Mouse (Mus musculus) heart, postnatal 10 days (tissue): Measurements from ENCODE around the gene Hagh. TPM values are rescaled to one million over a fixed set of nuclear protein-coding genes. Genes with fewer than 3 reads are reported as not detected.

ENCODE experiments used
- DNase-seq, 2 experiments: peaks; one replicate each; pipeline ENCODE4 v3.0.0; 2021
- intact Hi-C: fragments of 180-260 bp; cut with DNase I; formaldehyde crosslinking; loops from one replicate; pipeline ENCODE4 v1.15.1; 2025
- total RNA-seq, 2 experiments: library from RNA; stranded (reverse); gene quantifications; 2 replicates each; pipeline ENCODE4 v1.2.3; 2021

Hagh gene
- total RNA-seq, 2 experiments from 2014 or later: 110 to 117 TPM

DNA sequence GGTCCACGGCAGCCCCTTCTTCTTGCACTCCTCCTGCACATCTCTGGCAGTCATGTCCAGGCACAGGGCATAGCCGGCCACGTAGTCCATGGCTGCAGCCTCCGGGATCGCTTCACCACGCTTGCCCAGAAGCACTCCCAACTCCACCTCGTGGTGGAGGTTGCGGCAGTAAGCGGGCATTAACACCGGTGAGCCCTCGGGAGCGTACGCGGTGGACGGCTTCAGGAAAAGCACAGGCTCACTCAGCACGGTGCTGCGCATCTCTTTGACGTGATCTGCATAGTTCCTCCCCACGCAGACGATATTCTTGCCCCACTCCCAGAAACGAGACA is 9.8 kb downstream of the Hagh start:
- DNase-seq: no peak
- intact Hi-C loops: loop anchor here (1.0 kb wide), 1 partner anchor 36 kb away; no protein-coding TSS in a partner anchor

DNA sequence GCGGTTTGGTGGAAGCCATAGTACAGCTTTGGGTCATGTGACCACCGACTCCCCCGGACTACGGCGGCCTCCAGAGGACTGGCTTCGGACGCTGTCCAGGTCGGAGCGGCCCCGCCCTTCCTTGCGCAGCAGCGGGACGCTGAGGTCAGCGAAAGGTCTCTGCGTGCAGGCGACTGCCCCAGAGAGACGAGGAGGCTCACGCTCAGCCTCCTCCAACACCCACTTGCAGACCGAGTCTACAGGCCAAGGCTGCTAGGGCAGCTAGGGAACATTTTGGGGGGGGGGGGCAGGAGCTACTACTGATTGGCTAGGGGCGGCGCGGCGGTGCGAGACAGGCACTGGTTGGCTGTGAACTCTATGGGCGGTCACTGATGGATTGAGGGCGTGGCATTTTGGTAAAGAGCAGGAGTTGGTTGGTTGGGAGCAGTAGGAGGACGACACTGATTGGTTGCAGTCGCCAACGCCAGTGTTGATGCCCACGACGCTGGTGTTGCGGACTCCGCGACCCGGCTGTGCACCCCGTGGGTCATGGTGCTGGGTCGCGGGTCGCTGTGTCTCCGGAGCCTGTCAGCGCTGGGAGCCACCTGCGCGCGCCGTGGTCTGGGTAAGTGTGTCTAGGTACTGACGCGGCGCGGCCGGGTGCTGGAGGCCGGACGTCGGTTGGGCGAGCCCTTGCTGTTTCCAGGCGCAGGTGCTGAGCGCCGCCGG is 10.3 kb downstream of the Hagh start, which contains the start of gene Fahd1:
Fahd1 (minus strand) TSS at position 300 of the 708 bp plus-strand sequence.
- intact Hi-C loops: loop anchor here (1.0 kb wide), 1 partner anchor 35 kb away; no protein-coding TSS in a partner anchor
- peak; percentile 96 to 97 for DNase-seq

DNA sequence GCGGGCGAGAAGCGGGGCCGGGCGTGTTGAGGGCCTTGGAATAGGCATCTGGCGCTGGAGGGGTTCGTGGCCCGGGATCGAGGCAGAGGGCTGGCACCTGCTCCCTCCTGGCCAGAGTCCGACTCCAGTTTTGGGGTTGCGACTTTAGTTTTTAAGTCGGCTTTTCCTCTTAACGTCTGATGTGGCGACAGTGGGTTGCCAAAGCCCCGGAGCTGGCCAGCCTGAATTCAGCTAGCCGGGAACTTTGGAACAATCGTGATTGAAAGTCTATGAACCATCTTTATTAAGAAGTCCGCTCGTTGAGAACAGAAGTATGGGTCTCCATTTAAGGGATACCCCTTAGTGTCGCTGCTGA is 10.8 kb downstream of the Hagh start:
- intact Hi-C loops: loop anchor here (1.0 kb wide), 1 partner anchor 35 kb away; no protein-coding TSS in a partner anchor

DNA sequence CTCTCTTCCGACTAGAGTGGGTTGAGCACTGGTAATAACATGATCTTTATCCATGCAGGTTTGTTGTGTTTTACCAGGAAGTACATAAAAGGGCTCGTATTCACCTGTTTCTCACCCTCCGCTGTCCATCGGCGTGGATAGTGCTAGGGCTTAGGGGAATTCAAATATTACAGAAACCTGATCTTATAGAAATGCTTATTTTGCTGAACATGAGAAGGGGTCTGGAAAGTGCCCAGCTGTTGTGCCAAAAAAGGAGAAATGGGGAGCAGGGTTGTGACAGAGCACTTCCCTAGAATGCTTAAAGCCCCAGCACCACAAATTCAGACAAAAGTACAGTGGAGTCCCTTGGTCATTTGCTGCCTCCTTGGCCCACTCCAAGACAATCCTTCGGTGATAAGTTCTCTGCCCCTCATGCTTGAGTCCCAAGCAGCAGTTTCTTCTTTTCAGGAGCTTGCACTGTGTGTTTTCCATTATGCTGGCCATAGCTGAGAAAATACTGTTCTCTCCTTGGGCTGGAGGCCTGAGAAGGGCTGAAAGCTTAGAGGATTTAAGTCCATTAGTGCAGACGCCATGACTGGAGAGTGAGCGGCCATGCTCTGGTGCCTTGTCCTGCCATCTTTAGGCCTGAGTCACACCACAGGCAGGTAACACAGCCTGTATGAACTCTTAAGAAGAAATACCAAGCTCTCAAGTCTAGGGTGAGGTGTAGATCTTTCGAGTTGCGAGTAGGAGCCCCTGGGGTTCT is 11.6 kb downstream of the Hagh start:
- DNase-seq: peak in 1 of 2 experiments; percentile 17
- intact Hi-C loops: no loop called here

More for the DNA sequence above, 10.8 kb downstream of the Hagh start:
- no peak for DNase-seq

DNA sequence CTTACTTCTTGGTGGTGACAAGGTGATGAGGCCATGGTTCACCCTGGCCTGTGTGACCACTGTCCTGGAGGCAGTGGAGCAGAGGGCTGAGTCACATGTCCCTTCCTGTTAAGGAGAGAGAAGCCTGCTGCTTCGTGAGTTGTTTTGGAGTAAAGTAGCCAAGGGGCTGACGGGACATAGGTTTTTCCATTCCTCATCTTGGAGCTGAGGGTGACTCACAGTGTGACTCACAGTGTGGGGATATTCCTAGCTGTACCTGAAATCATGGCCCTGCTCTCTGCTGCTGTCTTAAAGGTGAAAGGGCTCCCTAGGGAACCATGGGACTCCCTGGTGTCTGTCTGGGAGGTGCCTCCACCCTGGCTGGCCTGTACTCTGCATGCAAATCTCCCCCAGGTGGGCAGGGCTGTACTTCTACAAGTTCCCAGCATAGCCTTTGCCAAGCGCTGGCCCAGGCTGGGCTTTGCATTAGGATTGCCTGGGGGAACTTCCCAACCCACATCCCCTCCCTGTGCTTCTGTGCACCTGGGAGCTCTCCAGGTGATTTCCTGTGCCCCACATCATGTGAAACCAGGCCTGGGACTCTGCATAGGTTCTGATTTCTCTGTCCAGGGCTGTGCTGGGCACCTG is 16.0 kb downstream of the Hagh start:
- intact Hi-C loops: no loop called here
- DNase-seq: no peak

DNA sequence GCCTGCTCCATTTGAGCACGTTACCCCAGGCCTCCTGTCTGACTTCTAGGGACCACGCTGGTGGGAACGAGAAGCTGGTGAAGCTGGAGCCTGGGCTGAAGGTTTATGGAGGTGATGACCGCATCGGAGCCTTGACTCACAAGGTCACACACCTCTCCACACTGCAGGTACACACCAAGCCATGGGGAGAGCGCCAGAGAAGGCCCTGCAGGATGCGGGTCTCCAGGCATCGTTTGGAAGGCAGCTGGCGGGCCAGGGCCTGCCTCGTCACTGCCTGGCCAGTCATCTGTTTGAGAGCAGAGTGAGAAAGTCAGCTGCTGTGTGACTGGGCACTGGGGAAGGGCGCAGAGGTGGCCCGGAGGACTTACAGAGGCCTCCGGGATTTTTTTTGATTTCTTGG is 16.6 kb downstream of the Hagh start:
- DNase-seq: no peak
- intact Hi-C loops: no loop called here

DNA sequence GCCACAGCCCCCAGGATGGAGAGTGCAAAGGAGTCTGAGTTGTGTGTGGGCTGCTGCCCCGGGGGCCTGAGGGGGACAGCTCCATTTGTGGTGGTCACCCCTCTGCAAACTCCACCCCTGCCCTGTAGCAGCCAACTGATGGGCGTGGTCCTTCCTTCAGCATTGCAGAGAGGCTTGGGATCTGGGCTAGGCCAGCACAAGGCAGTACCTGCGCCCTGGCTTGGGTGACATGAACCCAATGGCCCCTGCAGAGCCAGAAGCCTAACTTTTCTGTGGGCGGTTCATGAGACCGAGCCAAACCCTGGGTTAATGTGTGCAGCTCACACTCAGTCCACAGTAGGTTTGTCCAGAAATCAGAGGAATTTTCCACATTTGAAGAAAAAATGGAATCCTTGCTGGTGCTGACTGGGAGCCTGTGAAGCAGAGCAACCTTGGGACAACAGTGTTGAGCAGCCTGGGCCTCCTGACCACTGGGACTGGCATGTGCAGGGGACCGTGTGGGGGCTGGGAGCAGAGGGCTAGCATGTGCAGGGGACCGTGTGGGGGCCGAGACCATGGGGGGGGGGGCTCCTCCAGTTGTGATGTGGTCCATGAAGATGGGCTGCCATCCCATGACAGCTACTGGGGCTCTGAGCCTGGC is 18.0 kb downstream of the Hagh start:
- no peak for DNase-seq
- intact Hi-C loops: no loop called here

DNA sequence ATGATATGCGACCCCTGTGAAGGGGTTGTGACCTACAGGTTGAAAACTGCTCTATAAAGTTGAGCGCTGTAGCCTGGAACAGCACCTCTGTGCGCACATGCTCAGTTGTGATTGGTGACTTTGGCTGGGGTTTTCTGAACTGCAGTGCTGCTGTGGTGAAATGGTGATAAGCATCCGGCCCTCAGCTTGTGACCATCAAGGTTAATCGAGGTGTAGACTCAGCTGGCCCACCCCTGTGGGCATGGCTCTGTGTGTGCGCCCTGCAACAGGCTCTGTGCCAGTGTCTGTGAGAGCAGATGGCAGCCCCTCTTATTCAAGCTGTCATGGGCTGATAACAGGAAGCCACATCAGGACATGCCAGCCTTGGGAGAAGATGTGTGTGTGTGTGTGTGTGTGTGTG is 19.0 kb downstream of the Hagh start:
- intact Hi-C loops: no loop called here
- peak; percentile 37 to 58 for DNase-seq

DNA sequence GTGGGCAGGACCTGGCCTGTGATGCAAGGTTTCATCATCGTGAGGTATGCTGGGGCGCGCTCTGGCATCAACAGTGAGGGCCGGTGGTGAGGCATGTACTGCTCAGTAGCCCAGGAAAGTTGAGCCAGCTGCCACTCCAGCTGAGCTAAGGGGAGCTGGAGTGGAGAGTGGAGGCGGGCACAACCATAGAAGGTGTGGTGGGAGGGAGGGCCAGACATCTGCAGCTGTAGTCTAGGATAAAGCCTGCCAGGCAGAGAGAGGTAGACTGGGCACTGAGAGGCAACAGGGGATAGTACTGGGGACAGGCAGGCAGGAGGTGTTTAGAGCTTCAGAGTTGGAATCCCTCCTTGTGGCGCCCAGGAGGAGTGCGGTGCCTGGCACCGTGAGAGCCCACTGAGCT is 20.1 kb downstream of the Hagh start:
- no peak for DNase-seq
- intact Hi-C loops: no loop called here

DNA sequence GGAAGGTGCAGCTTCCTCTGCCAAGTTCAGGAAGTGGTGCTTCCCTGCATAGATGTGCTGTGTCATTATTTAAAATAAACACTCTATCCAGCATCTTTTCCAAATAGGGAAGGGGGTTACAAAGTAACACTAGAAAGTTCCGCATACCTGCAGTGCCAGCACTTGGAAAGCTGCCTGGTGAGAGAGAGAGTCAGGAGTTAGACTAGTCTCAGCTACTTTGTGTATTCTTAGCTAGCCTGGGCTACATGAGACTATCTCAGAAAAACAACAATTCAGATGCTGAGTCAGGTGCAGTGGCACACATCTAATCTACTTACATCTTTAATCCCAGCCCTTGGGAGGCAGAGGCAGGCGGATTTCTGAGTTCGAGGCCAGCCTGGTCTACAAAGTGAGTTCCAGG is 21.8 kb downstream of the Hagh start:
- intact Hi-C loops: no loop called here
- no peak for DNase-seq

DNA sequence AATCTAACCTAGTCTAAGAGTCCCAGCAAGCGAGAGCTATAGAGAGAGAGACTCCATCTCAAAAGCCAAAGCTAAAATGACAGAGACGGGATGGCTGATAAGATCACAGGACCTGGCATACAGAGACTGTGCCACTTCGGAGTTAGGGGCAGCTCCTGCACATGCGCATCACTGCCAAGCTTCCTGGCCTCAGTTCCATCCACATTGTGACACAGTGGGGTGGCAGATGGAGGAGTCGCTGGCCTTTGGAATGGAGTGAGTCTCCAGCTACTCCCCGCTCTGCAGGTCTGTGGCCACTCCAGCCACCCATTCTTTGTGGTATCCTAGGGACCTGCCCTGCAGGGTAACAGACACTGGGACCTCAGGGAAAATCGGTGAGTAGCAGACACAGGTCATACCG is 25.8 kb downstream of the Hagh start, which contains the start of gene Igfals:
Igfals (plus strand) TSS at position 222 of the 400 bp plus-strand sequence.
- DNase-seq: no peak
- intact Hi-C loops: no loop called here

DNA sequence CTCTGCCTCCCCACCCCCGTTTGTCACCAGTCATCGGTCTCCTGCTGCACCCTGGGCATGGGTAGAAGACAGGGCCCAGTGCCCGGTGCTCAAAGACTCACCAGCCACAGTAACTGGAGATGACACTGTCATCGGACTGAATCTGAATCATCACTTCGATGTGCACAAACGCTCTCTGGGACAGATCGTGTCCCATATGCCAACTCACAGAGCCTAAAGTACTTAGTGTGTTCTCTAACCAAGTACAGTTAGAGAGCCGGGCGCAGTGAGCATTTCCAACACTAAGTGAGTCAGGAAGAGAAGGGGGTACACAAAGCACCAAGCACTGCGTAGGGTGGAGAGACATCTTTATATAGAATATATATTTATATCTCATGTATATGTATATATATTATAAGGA is 28.0 kb downstream of the Hagh start:
- DNase-seq: no peak
- intact Hi-C loops: no loop called here

DNA sequence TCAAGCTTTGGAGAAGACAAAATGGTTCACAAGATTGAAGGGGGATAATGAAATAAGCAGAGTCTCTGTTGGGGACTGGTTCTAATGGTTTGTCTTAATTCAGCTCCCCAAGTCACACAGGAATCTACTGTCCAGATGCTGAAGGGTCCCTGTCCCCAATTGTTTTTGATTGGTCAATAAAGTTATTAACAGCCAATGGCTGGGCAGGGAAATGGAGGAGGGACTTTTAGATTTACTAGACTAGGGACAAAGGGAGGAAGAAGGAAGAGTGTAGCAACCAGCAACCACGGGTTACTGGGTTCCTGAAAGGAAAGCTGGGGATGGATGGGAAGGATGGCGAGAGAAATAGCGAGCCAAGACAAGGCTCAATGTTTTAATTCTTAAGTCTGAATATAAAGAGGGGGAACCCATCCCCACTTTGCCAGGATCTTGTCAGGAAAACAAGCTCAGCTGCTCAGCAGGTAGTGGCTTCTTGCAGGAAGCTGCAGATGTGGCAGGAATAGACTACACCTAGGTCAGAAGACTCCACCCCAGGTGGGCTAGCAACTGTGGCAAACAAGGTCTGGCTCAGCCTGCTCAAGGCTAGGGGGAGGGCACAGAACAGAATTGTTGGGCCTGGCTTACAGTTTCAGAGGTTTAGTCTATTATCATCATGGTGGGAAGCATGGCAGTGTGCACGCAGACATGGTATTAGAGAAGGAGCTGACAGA is 33.9 kb downstream of the Hagh start:
- DNase-seq: no peak
- intact Hi-C loops: no loop called here

DNA sequence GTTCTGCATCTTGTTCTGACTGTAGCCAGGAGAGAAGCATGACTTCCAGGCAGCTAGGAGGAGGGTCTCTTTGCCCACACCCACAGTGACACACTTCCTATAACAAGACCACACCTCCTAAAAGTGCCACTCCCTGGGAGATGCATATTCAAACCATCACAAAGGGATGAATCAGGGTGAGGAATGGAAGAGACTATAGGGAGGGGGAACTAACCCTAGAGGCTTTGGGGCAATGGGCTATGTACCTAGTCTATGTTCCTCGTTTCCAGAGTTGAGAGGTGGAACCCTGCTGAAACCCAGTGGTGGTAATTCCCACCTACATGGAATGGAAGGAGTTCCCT is 34.4 kb downstream of the Hagh start:
- intact Hi-C loops: no loop called here
- no peak for DNase-seq

DNA sequence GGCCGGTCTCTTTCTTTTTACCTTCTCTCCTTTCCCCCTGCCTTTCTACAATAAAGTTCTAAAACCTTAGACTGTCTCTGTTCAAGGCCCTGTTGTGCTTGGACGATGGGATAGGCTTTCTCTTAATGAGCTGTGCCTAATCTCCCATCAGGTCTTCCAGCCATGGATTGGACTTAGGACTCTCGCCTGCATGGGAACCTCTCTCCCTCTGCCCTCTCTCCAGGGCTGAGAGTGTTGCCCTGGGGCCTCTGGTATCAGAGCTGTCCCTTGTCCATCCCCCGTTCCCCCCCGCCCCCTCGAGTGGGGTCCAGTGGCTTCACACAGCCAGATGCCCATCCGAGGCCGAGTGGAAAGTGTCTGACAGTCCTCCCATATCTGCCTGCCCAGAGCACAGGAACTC is 35.0 kb downstream of the Hagh start:
- intact Hi-C loops: no loop called here
- DNase-seq: no peak

DNA sequence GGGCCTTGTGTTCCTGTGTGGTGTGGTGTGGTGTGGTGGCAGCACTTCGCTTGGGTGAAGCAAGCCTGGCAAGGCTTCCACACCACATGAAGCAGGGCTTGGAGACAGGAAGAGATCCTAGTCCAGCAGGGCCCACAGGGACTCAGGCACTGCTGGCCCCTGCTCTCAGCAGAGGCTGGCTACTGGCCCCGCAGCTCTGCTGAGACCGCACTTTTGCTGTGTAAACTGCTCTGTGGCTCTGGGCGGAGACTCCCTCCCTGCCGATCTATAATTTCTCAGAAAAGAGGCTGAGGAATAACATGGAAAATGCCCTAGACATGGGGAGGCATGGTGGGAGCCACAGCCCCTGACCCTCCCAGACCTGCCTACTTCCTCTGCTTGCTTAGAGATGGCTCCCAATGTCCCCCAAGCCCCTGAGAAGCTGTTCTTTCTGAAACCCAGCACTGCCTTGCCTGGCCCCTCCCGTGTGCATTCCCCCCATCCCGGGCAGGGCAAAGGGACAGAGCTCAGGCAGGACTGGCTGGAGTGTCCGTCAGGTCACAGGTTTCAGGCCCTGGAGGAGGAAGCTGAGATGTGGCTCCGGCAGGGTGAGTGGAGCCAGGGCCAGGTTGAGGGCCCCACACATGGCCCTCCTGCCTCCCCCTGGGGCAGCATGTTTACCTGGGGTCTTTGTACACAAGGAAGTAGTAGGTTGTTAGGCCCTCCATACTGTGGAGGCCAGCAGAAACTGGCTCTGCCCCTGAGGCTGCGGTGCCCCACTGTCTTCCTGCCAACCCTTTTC is 37.6 kb downstream of the Hagh start:
- intact Hi-C loops: no loop called here
- no peak for DNase-seq

DNA sequence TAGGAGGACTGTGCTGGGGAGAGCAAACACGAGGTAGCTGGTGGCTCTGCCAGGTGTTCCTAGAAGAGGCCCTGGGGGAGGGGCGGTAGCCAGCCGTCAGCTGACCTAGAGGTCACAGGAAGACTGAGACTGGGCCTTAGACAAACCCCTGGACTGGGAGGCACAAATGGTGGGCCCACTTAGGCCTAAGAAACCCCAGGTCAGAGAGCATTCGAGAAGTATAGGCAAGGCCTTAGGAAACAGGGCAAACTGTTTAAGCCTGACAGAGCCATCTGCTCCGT is 38.1 kb downstream of the Hagh start:
- DNase-seq: peak; percentile 80 to 88
- intact Hi-C loops: no loop called here

DNA sequence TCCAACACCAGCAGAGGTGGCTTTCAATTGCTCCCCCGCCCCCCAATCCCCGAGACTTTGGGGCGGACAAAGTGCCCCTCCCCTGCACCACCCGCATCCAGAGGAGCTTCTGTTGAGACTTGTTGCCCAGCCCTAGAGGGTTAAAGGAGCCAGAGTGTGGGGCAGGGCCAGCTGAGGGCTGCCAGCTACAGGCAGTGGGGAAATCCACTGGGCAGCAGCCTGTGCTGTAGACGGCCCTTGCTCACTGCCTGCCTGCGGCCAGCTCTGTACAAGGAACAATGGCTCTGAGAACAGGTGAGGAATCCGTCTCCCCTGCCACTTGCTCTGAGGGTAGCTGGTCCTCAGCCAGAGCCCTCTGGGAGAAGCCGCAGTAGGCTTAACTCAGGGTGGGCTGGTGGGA is 38.6 kb downstream of the Hagh start:
- intact Hi-C loops: no loop called here
- DNase-seq: no peak

DNA sequence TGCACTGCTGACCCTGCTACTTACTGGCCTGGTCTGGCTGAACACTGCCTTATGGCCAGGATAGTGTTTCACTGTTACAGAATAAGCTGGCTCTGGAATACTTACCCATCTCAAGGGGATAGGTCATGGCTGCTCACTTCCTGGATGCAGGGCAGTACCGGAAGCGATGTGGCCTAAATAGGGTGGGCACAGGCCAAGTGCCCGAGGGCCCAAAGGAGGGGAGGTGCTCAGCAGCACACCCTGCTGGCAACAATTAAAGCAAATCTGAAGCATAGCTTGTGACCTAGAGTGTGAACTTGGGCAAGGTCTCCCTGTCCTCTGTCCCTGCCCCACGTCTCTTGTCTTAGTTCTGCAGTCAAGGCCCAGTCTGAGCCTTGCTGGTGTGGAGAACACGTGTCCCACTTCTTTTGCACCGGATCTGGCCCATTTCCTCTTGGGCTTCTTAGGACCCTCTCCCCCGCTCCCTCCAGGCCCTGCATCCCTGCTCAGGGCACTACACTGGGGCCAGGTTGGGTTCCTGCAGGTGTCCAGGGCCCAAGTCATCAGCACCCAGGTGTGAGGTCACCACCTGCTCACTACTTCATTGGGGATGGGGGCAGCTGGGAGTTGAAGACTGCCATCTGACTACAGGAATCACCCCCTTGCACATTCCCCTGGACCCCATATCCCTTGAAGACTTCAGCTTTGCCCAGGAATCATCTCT is 41.9 kb downstream of the Hagh start:
- DNase-seq: peak; percentile 60 to 76
- intact Hi-C loops: loop anchor here (2.0 kb wide), 1 partner anchor 137 kb away; no protein-coding TSS in a partner anchor

DNA sequence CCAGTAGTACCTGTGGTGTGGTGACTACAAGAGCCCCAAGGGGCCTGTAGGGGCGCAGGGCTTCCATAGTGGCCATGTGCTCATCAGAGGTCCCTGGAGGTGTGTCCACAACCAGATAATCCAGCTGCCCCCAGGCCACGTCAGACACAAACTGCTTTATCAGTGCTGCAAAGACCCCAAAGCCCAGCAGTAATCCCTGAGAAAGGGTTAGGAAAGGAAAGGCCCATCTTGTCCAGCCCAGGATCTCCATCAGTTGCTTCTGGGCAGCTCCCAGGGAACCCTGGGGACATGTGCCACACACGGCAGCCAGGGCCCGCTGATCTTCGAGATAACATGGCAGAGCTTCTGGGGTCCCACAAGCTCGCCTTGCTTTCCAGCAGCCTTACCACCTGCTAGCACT is 44.4 kb downstream of the Hagh start:
- intact Hi-C loops: no loop called here
- DNase-seq: no peak
